Mouse (Mus musculus): ENCODE measurements around the gene Hbb-bt. TPM values are rescaled to one million over a fixed set of nuclear protein-coding genes. Genes with fewer than 3 reads are reported as not detected.
"Not testable (repeated sequence)": the region's sequence is repeated elsewhere in the genome, so short reads cannot be mapped to it uniquely, and the experiment has no call there.

The Hbb-bt gene
- polyA plus RNA-seq, 1 experiment = not detected

- no peaks in the 10 kb centered on the region for H3K27me3 ChIP-seq (ENCODE audit: control insufficient read depth, insufficient read depth, insufficient read length)
- no peaks in the 10 kb centered on the region for H3K36me3 ChIP-seq (ENCODE audit: control insufficient read depth, insufficient read depth)
- no peaks in the 10 kb centered on the region for H3K79me3 ChIP-seq (ENCODE audit: low read depth)
- H3ac ChIP-seq (ENCODE audit: control insufficient read depth, insufficient read length, low read depth) = no peak overlapping the region
- no peak overlapping the region for H3K4me3 ChIP-seq (ENCODE audit: insufficient read depth, poor library complexity, severe bottlenecking)
- H3K79me2 ChIP-seq (ENCODE audit: control insufficient read depth, insufficient read depth) = no peaks in the 10 kb centered on the region
- TF ChIP-seq MYOG (IDR thresholded peaks at IDR 0.05; ENCODE audit: control insufficient read depth, extremely low read depth, insufficient read length) (no peak), CTCF (IDR thresholded peaks at IDR 0.05; ENCODE audit: control insufficient read depth, insufficient read depth, insufficient read length) (no peak), CEBPB (IDR thresholded peaks at IDR 0.05; ENCODE audit: low read depth) (no peak), MYOD1 (IDR thresholded peaks at IDR 0.05; ENCODE audit: control insufficient read depth, insufficient read length, low read depth) (no peak), FOSL1 (IDR thresholded peaks at IDR 0.05; ENCODE audit: insufficient read depth, low read length, poor library complexity, severe bottlenecking) (no peak), MAX (IDR thresholded peaks at IDR 0.05) (no peak)
These were observed 12.6 kb upstream of the Hbb-bt start for GRCm38 (mm10) chr7:103826255-103826887.

GRCm38 (mm10) chr7:103825536-103826254 is 11.9 kb upstream of the Hbb-bt start:
- H3ac ChIP-seq (ENCODE audit: control insufficient read depth, insufficient read length, low read depth) = no peak overlapping the region
- no peaks in the 10 kb centered on the region for H3K79me3 ChIP-seq (ENCODE audit: low read depth)
- H3K36me3 ChIP-seq (ENCODE audit: control insufficient read depth, insufficient read depth) = no peaks in the 10 kb centered on the region
- no peaks in the 10 kb centered on the region for H3K79me2 ChIP-seq (ENCODE audit: control insufficient read depth, insufficient read depth)
- TF ChIP-seq CEBPB (IDR thresholded peaks at IDR 0.05; ENCODE audit: low read depth) (no peak), USF1 (IDR thresholded peaks at IDR 0.05; ENCODE audit: low read depth) (no peak), FOSL1 (IDR thresholded peaks at IDR 0.05; ENCODE audit: insufficient read depth, low read length, poor library complexity, severe bottlenecking) (no peak), CTCF (IDR thresholded peaks at IDR 0.05; ENCODE audit: control insufficient read depth, insufficient read depth, insufficient read length) (no peak), MYOD1 (IDR thresholded peaks at IDR 0.05; ENCODE audit: control insufficient read depth, insufficient read length, low read depth) (no peak), MAX (IDR thresholded peaks at IDR 0.05) (no peak), MYOG (IDR thresholded peaks at IDR 0.05; ENCODE audit: control insufficient read depth, extremely low read depth, insufficient read length) (no peak)
- no peaks in the 10 kb centered on the region for H3K27me3 ChIP-seq (ENCODE audit: control insufficient read depth, insufficient read depth, insufficient read length)
- no peak overlapping the region for H3K4me3 ChIP-seq (ENCODE audit: insufficient read depth, poor library complexity, severe bottlenecking)

GRCm38 (mm10) chr7:103824597-103824996 is 10.8 kb upstream of the Hbb-bt start:
- no peaks in the 10 kb centered on the region for H3K27me3 ChIP-seq (ENCODE audit: control insufficient read depth, insufficient read depth, insufficient read length)
- no peak overlapping the region for H3ac ChIP-seq (ENCODE audit: control insufficient read depth, insufficient read length, low read depth)
- no peaks in the 10 kb centered on the region for H3K79me2 ChIP-seq (ENCODE audit: control insufficient read depth, insufficient read depth)
- H3K4me3 ChIP-seq (ENCODE audit: insufficient read depth, poor library complexity, severe bottlenecking) = no peak overlapping the region
- H3K79me3 ChIP-seq (ENCODE audit: low read depth) = no peaks in the 10 kb centered on the region
- H3K36me3 ChIP-seq (ENCODE audit: control insufficient read depth, insufficient read depth) = no peaks in the 10 kb centered on the region
- TF ChIP-seq FOSL1 (IDR thresholded peaks at IDR 0.05; ENCODE audit: insufficient read depth, low read length, poor library complexity, severe bottlenecking) (no peak), USF1 (IDR thresholded peaks at IDR 0.05; ENCODE audit: low read depth) (no peak), MAX (IDR thresholded peaks at IDR 0.05) (no peak), MYOD1 (IDR thresholded peaks at IDR 0.05; ENCODE audit: control insufficient read depth, insufficient read length, low read depth) (no peak), CTCF (IDR thresholded peaks at IDR 0.05; ENCODE audit: control insufficient read depth, insufficient read depth, insufficient read length) (no peak), MYOG (IDR thresholded peaks at IDR 0.05; ENCODE audit: control insufficient read depth, extremely low read depth, insufficient read length) (no peak), CEBPB (IDR thresholded peaks at IDR 0.05; ENCODE audit: low read depth) (no peak)

GRCm38 (mm10) chr7:103815085-103815484 is 1.3 kb upstream of the Hbb-bt start:
- not testable (repeated sequence) for H3K79me2 ChIP-seq (ENCODE audit: control insufficient read depth, insufficient read depth); H3K27me3 ChIP-seq (ENCODE audit: control insufficient read depth, insufficient read depth, insufficient read length); H3ac ChIP-seq (ENCODE audit: control insufficient read depth, insufficient read length, low read depth); H3K36me3 ChIP-seq (ENCODE audit: control insufficient read depth, insufficient read depth); H3K79me3 ChIP-seq (ENCODE audit: low read depth); H3K4me3 ChIP-seq (ENCODE audit: insufficient read depth, poor library complexity, severe bottlenecking)

GRCm38 (mm10) chr7:103813152-103813551 is 644 bp downstream of the Hbb-bt start:
- H3K79me3 ChIP-seq (ENCODE audit: low read depth); H3K27me3 ChIP-seq (ENCODE audit: control insufficient read depth, insufficient read depth, insufficient read length); H3K36me3 ChIP-seq (ENCODE audit: control insufficient read depth, insufficient read depth); H3ac ChIP-seq (ENCODE audit: control insufficient read depth, insufficient read length, low read depth); H3K4me3 ChIP-seq (ENCODE audit: insufficient read depth, poor library complexity, severe bottlenecking); H3K79me2 ChIP-seq (ENCODE audit: control insufficient read depth, insufficient read depth): not testable (repeated sequence)

- H3K4me3 ChIP-seq (ENCODE audit: insufficient read depth, poor library complexity, severe bottlenecking) = no peak overlapping the region
- H3K79me3 ChIP-seq (ENCODE audit: low read depth) = no peaks in the 10 kb centered on the region
- TF ChIP-seq MYOG (IDR thresholded peaks at IDR 0.05; ENCODE audit: control insufficient read depth, extremely low read depth, insufficient read length) (no peak), MAX (IDR thresholded peaks at IDR 0.05) (no peak), CTCF (IDR thresholded peaks at IDR 0.05; ENCODE audit: control insufficient read depth, insufficient read depth, insufficient read length) (no peak), CEBPB (IDR thresholded peaks at IDR 0.05; ENCODE audit: low read depth) (no peak), MYOD1 (IDR thresholded peaks at IDR 0.05; ENCODE audit: control insufficient read depth, insufficient read length, low read depth) (no peak), FOSL1 (IDR thresholded peaks at IDR 0.05; ENCODE audit: insufficient read depth, low read length, poor library complexity, severe bottlenecking) (no peak), USF1 (IDR thresholded peaks at IDR 0.05; ENCODE audit: low read depth) (no peak)
- H3K36me3 ChIP-seq (ENCODE audit: control insufficient read depth, insufficient read depth) = no peaks in the 10 kb centered on the region
- H3ac ChIP-seq (ENCODE audit: control insufficient read depth, insufficient read length, low read depth) = no peak overlapping the region
- no peaks in the 10 kb centered on the region for H3K27me3 ChIP-seq (ENCODE audit: control insufficient read depth, insufficient read depth, insufficient read length)
- no peaks in the 10 kb centered on the region for H3K79me2 ChIP-seq (ENCODE audit: control insufficient read depth, insufficient read depth)
These were observed 1.6 kb downstream of the Hbb-bt start for GRCm38 (mm10) chr7:103812174-103812573.

All from C2C12 (cell line).